Mouse (Mus musculus) MEL (cell line): Measurements from ENCODE around the gene Map3k1. TPM values are rescaled to one million over a fixed set of nuclear protein-coding genes. Genes with fewer than 3 reads are reported as not detected.
A peak's percentile ranks its signal among the peaks of the same experiment; 100 is the strongest.

Experiments used
- DNase-seq: peaks from one replicate; pipeline ENCODE4 v3.0.0; 2011; ENCODE audit warnings: low read depth, low spot score
- H3K27ac ChIP-seq: 2 replicates; pipeline ENCODE4 v1.5.1; 2012; ENCODE audit warnings: low read depth, mild to moderate bottlenecking, control low read depth, low read length, moderate library complexity; ENCODE audit not compliant: control insufficient read depth
- H3K27me3 ChIP-seq, 2 experiments: fragments of 150-350 bp in 1 of 2; sonication (generic) in 1 of 2; 2 replicates each; pipeline ENCODE4 v1.6.1; 2012; ENCODE audit warnings: low read length in 2 of 2, mild to moderate bottlenecking in 2 of 2, improper control_type of control experiment in 1 of 2, moderate library complexity in 1 of 2; ENCODE audit not compliant: insufficient read depth in 2 of 2, control insufficient read depth in 1 of 2
- H3K36me3 ChIP-seq, 2 experiments: 2 replicates each; pipeline ENCODE4 v1.6.1; 2012 to 2014; ENCODE audit warnings: low read length in 2 of 2, improper control_type of control experiment in 1 of 2, inconsistent platforms in 1 of 2, mild to moderate bottlenecking in 1 of 2; ENCODE audit not compliant: insufficient read depth in 2 of 2, control insufficient read depth in 1 of 2
- H3K4me1 ChIP-seq, 2 experiments: fragments of 150-350 bp in 1 of 2; sonication (generic) in 1 of 2; 2 replicates each; pipeline ENCODE4 v1.6.1; 2012; ENCODE audit warnings: low read length in 2 of 2, improper control_type of control experiment in 1 of 2, mild to moderate bottlenecking in 1 of 2; ENCODE audit not compliant: insufficient read depth in 2 of 2, control insufficient read depth in 1 of 2
- H3K4me3 ChIP-seq, 2 experiments: fragments of 150-350 bp in 1 of 2; sonication (generic) in 1 of 2; 2 replicates each; pipeline ENCODE4 v1.5.1; 2012; ENCODE audit warnings: low read depth in 2 of 2, low read length in 2 of 2, mild to moderate bottlenecking in 2 of 2, moderate library complexity in 2 of 2, control low read depth in 1 of 2, improper control_type of control experiment in 1 of 2; ENCODE audit not compliant: control insufficient read depth in 1 of 2, insufficient read depth in 1 of 2
- H3K79me2 ChIP-seq: 2 replicates; pipeline ENCODE4 v1.6.1; 2012; ENCODE audit warnings: mild to moderate bottlenecking, low read length, moderate library complexity; ENCODE audit not compliant: control insufficient read depth, poor library complexity, insufficient read depth
- H3K9ac ChIP-seq: 2 replicates; pipeline ENCODE4 v1.6.1; 2012; ENCODE audit warnings: low read depth, mild to moderate bottlenecking, control low read depth, low read length, moderate library complexity; ENCODE audit not compliant: control insufficient read depth, poor library complexity, severe bottlenecking
- H3K9me3 ChIP-seq: fragments of 150-350 bp; sonication (generic); replicated peaks from 2 replicates; pipeline ENCODE4 v1.6.1; 2012; ENCODE audit warnings: mild to moderate bottlenecking, low read length, improper control_type of control experiment, moderate library complexity; ENCODE audit not compliant: insufficient read depth
- BHLHE40 ChIP-seq: IDR thresholded peaks from 2 replicates; pipeline ENCODE4 v1.6.1; 2012; ENCODE audit warnings: low read depth, mild to moderate bottlenecking, inconsistent platforms, low read length, improper control_type of control experiment, borderline replicate concordance
- CHD2 ChIP-seq: IDR thresholded peaks from 2 replicates; pipeline ENCODE4 v1.6.1; 2011; ENCODE audit warnings: low read length, improper control_type of control experiment
- ELF1 ChIP-seq: IDR thresholded peaks from 2 replicates; pipeline ENCODE4 v1.6.1; 2014; ENCODE audit warnings: low read depth, mild to moderate bottlenecking, inconsistent platforms, low read length, improper control_type of control experiment, moderate library complexity
- EP300 ChIP-seq, 2 experiments: IDR thresholded peaks; 2 replicates each; pipeline ENCODE4 v1.6.1; 2011; ENCODE audit warnings: improper control_type of control experiment in 2 of 2, low read length in 2 of 2, low read depth in 1 of 2, mild to moderate bottlenecking in 1 of 2
- ETS1 ChIP-seq: IDR thresholded peaks from 2 replicates; pipeline ENCODE4 v1.6.1; 2012; ENCODE audit warnings: low read depth, mild to moderate bottlenecking, inconsistent platforms, low read length, improper control_type of control experiment, moderate library complexity
- GABPA ChIP-seq: IDR thresholded peaks from 2 replicates; pipeline ENCODE4 v1.6.1; 2012; ENCODE audit warnings: low read depth, mild to moderate bottlenecking, inconsistent platforms, low read length, improper control_type of control experiment, moderate library complexity
- GATA1 ChIP-seq: IDR thresholded peaks from 2 replicates; pipeline ENCODE4 v1.6.1; 2011; ENCODE audit warnings: low read depth, low read length, improper control_type of control experiment
- HCFC1 ChIP-seq: IDR thresholded peaks from 2 replicates; pipeline ENCODE4 v1.6.1; 2012; ENCODE audit warnings: low read depth, mild to moderate bottlenecking, inconsistent platforms, low read length, improper control_type of control experiment, moderate library complexity
- MAFK ChIP-seq: IDR thresholded peaks from 2 replicates; pipeline ENCODE4 v1.6.1; 2011; ENCODE audit warnings: low read depth, mild to moderate bottlenecking, low read length, improper control_type of control experiment, borderline replicate concordance
- MAZ ChIP-seq: IDR thresholded peaks from 2 replicates; pipeline ENCODE4 v1.6.1; 2012; ENCODE audit warnings: low read depth, mild to moderate bottlenecking, inconsistent platforms, low read length, improper control_type of control experiment
- MXI1 ChIP-seq: IDR thresholded peaks from 2 replicates; pipeline ENCODE4 v1.6.1; 2011; ENCODE audit warnings: mild to moderate bottlenecking, low read depth, low read length, improper control_type of control experiment
- MYB ChIP-seq: IDR thresholded peaks from 2 replicates; pipeline ENCODE4 v1.6.1; 2011; ENCODE audit warnings: mild to moderate bottlenecking, low read depth, low read length, improper control_type of control experiment
- NELFE ChIP-seq: IDR thresholded peaks from 2 replicates; pipeline ENCODE4 v1.6.1; 2011; ENCODE audit warnings: low read depth, low read length, improper control_type of control experiment
- NRF1 ChIP-seq: IDR thresholded peaks from 2 replicates; pipeline ENCODE4 v1.6.1; 2014; ENCODE audit warnings: low read depth, mild to moderate bottlenecking, inconsistent platforms, low read length, improper control_type of control experiment, moderate library complexity; ENCODE audit not compliant: poor library complexity, insufficient read depth, severe bottlenecking
- POLR2A ChIP-seq, 2 experiments: IDR thresholded peaks; 2 replicates each; pipeline ENCODE4 v1.6.1; 2011 to 2012; ENCODE audit warnings: low read length in 2 of 2, mild to moderate bottlenecking in 2 of 2, control low read depth in 1 of 2, improper control_type of control experiment in 1 of 2, low read depth in 1 of 2, moderate library complexity in 1 of 2; ENCODE audit not compliant: control insufficient read depth in 1 of 2, insufficient read depth in 1 of 2, poor library complexity in 1 of 2
- POLR2AphosphoS5 ChIP-seq: IDR thresholded peaks from 2 replicates; pipeline ENCODE4 v1.6.1; 2012; ENCODE audit warnings: low read depth, borderline replicate concordance, mild to moderate bottlenecking, inconsistent platforms, low read length, moderate library complexity, mixed read lengths
- RAD21 ChIP-seq: IDR thresholded peaks from 2 replicates; pipeline ENCODE4 v1.6.1; 2011; ENCODE audit warnings: mild to moderate bottlenecking, low read depth, low read length, improper control_type of control experiment
- SMC3 ChIP-seq: IDR thresholded peaks from 2 replicates; pipeline ENCODE4 v1.6.1; 2011; ENCODE audit warnings: low read depth, low read length, improper control_type of control experiment
- TAL1 ChIP-seq: IDR thresholded peaks from 2 replicates; pipeline ENCODE4 v1.6.1; 2012; ENCODE audit warnings: mild to moderate bottlenecking, inconsistent platforms, low read length, moderate library complexity, mixed read lengths
- TBP ChIP-seq: IDR thresholded peaks from 2 replicates; pipeline ENCODE4 v1.8.0; 2011; ENCODE audit warnings: low read depth, low read length, improper control_type of control experiment
- TCF12 ChIP-seq: IDR thresholded peaks from 2 replicates; pipeline ENCODE4 v1.6.1; 2014; ENCODE audit warnings: low read depth, mild to moderate bottlenecking, inconsistent platforms, low read length, improper control_type of control experiment, moderate library complexity
- USF1 ChIP-seq: IDR thresholded peaks from 2 replicates; pipeline ENCODE4 v1.6.1; 2014; ENCODE audit warnings: low read depth, mild to moderate bottlenecking, inconsistent platforms, low read length, improper control_type of control experiment, moderate library complexity
- USF2 ChIP-seq, 2 experiments: IDR thresholded peaks; 2 replicates each; pipeline ENCODE4 v1.6.1; 2011 to 2012; ENCODE audit warnings: improper control_type of control experiment in 2 of 2, low read length in 2 of 2, borderline replicate concordance in 1 of 2, inconsistent platforms in 1 of 2, low read depth in 1 of 2, mild to moderate bottlenecking in 1 of 2; ENCODE audit not compliant: insufficient read depth in 1 of 2
- ZKSCAN1 ChIP-seq: IDR thresholded peaks from 2 replicates; pipeline ENCODE4 v1.6.1; 2012; ENCODE audit warnings: low read depth, mild to moderate bottlenecking, inconsistent platforms, low read length, improper control_type of control experiment, moderate library complexity
- ZNF384 ChIP-seq: IDR thresholded peaks from 2 replicates; pipeline ENCODE4 v1.6.1; 2012; ENCODE audit warnings: low read depth, mild to moderate bottlenecking, inconsistent platforms, low read length, improper control_type of control experiment
- polyA plus RNA-seq, 2 experiments: library from polyadenylated mRNA; stranded (reverse) in 1 of 2; unstranded in 1 of 2; fragments of >175 nt in 1 of 2; fragments of >200 nt in 1 of 2; gene quantifications; 2 replicates each; pipeline versions ENCODE4 v1.2.1 to v1.2.4; 2012; ENCODE audit warnings: low replicate concordance in 2 of 2, low read depth in 1 of 2; ENCODE audit not compliant: insufficient read length in 2 of 2, insufficient read depth in 1 of 2, missing spikeins in 1 of 2
- total RNA-seq: library from RNA; depleted of rRNA; stranded (reverse); fragments of 300-350 nt; gene quantifications from 2 replicates; pipeline ENCODE4 v1.2.3, GENCODE M21; 2012

Gene Map3k1
- total and polyA plus RNA-seq, 3 experiments = 4.3 to 20.7 (median 4.4) TPM

- H3K27me3 ChIP-seq = peaks cover 10 to 12% of the 10 kb centered on the region in 2 experiments
- H3K79me2 ChIP-seq = peaks cover 10% of the 10 kb centered on the region
- H3K36me3 ChIP-seq = peaks cover 0 to 3% of the 10 kb centered on the region in 2 experiments; a peak in 2 of 4 replicates
- no peaks in the 10 kb centered on the region for H3K9me3 ChIP-seq
- DNase-seq = no peak
- no peak overlapping the region for H3K9ac ChIP-seq
- H3K27ac ChIP-seq = no peak overlapping the region
- no peak for TF ChIP-seq MAZ
- TF ChIP-seq MYB = no peak
- no peak for TF ChIP-seq ZKSCAN1
- TF ChIP-seq TAL1 = no peak
- no peak for TF ChIP-seq ZNF384
- TF ChIP-seq TCF12 = no peak
- TF ChIP-seq TBP = no peak
- TF ChIP-seq HCFC1 = no peak
- no peak for TF ChIP-seq GABPA
- no peak for TF ChIP-seq MXI1
- TF ChIP-seq CHD2 = no peak
- no peak for TF ChIP-seq POLR2AphosphoS5
- TF ChIP-seq ELF1 = no peak
- TF ChIP-seq USF1 = no peak
- no peak for TF ChIP-seq NRF1
- TF ChIP-seq MAFK = no peak
- no peak for TF ChIP-seq RAD21
- no peak for TF ChIP-seq GATA1
- H3K4me1 ChIP-seq = no peaks in the 10 kb centered on the region; a peak in 1 of 4 replicates
- no peak overlapping the region for H3K4me3 ChIP-seq
Measured at GRCm38 (mm10) chr13:111810998-111811628, 2.3 kb upstream of the Map3k1 start.

- Histone ChIP-seq H3K9me3 (no peaks in the 10 kb centered on the region), H3K27me3 (peaks cover 10 to 12% of the 10 kb centered on the region in 2 experiments), H3K9ac (peak overlapping the region; percentile 33), H3K79me2 (peaks cover 14% of the 10 kb centered on the region), H3K27ac (no peak overlapping the region), H3K36me3 (peaks cover 0 to 5% of the 10 kb centered on the region in 2 experiments; a peak in 2 of 4 replicates), H3K4me3 (peak overlapping the region; percentile 66 to 68), H3K4me1 (no peaks in the 10 kb centered on the region; a peak in 1 of 4 replicates)
- DNase-seq = peak; percentile 57
- peak in 1 of 2 experiments; percentile 41; a peak in 1 of 4 replicates for TF ChIP-seq POLR2A (IDR thresholded peaks at IDR 0.05; ENCODE audit: control insufficient read depth in 1 of 2, insufficient read depth in 1 of 2, low read depth in 1 of 2, low read length in 2 of 2, poor library complexity in 1 of 2)
- TF ChIP-seq ZKSCAN1 = no peak
- no peak for TF ChIP-seq SMC3
- no peak for TF ChIP-seq ETS1
- 0 out of 2 replicates have a peak, but pooled peaks have one; percentile 14 for TF ChIP-seq USF1
- no peak for TF ChIP-seq MXI1
- no peak for TF ChIP-seq EP300 (IDR thresholded peaks at IDR 0.05; ENCODE audit: low read depth in 1 of 2, low read length in 2 of 2)
- no peak for TF ChIP-seq POLR2AphosphoS5
- no peak for TF ChIP-seq USF2 (IDR thresholded peaks at IDR 0.05; ENCODE audit: borderline replicate concordance in 1 of 2, insufficient read depth in 1 of 2, low read depth in 1 of 2, low read length in 2 of 2)
- TF ChIP-seq BHLHE40 = 0 out of 2 replicates have a peak, but pooled peaks have one; percentile 4
- TF ChIP-seq ELF1 = no peak
- TF ChIP-seq NELFE = no peak
- no peak for TF ChIP-seq MAFK
Measured at GRCm38 (mm10) chr13:111809466-111810228, 854 bp upstream of the Map3k1 start.
